ENCODE assay signal across 14 mouse cellular contexts in genomic region chr12:54005546-54005945, GRCm38 (mm10).
"Had no signal": no experiment of that assay in that cellular context is flagged by ENCODE, and none has a peak within 500 bp of the region (broad histone marks: within the 10 kb centered on the region; RNA-seq: fewer than 3 reads in every experiment).

No protein-coding gene starts in this region.

- H3K4me3 ChIP-seq: layer of hippocampus, adult 2 months; limb, embryonic 13.5 days; liver, embryonic 15.5 days; midbrain, embryonic 10.5 days; neural tube, embryonic 12.5 days; stomach, embryonic 15.5 days had no signal

- H3K27me3 ChIP-seq: liver, embryonic 15.5 days; neural tube, embryonic 12.5 days; stomach, embryonic 15.5 days had no signal

- H3K36me3 ChIP-seq: limb, embryonic 13.5 days; liver, embryonic 15.5 days; stomach, embryonic 15.5 days had no signal

- DNase-seq: kidney, postnatal 25 days; left cerebral cortex, postnatal 4 days; lung, adult 2 months; lung, postnatal 36 days; midbrain, embryonic 14.5 days; retina, postnatal 1 day; thymus, adult 2 months; thymus, postnatal 25 days had no signal
